Mouse (Mus musculus): Measurements from ENCODE around the gene Rbl1.
"Not testable (repeated sequence)": the region's sequence is repeated elsewhere in the genome, so short reads cannot be mapped to it uniquely, and the experiment has no call there.

Gene Rbl1

DNA sequence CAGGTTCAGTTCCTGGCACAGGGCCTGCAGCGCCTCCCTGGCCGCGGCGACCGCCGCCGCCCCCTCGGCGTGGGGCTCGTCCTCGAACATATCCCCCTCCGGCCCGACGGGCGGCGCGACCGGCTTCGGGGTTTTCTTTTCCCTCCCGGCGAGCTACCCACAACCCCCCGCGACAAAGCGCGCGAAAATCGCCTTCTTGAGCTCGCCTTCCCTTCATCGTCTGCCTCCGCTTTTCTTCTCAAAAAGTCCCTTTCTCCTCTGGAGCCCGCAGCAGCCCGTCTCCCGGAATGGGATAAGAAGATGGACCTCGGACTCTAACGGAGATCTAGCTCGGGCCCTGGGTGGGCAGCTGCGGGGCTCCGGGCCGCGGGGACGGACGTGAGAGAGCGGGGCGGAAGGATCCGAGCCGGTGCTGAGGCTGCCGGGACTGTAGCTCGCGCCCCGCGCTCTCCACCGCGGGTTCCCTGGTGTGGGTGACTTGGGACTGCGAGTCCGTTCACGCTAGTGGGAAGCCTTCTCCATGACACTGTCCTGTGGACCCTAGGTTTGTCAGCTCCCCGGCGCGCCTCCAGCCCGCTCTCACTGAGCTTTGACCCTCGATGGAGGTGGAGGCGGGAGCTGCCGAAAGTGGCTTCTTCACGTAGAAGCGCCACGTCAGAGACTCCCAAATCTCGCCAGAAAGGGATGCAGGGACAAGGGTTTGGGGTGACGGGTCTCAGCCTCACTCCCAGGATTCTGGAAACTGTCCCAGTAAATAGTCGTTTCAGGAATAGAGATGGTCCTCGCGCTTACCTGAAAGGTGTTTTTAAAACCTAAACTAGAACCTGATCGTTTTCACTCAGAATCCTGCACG lies at the start of gene Rbl1:
Gene Rbl1 (minus strand): TSS at position 169 of the 853 bp plus-strand sequence.
- peak; percentile 81 to 87 for DNase-seq

GRCm38 (mm10) chr2:157248111-157248510 lies 43.8 kb upstream of the Rbl1 start:
- DNase-seq: no peak

DNA sequence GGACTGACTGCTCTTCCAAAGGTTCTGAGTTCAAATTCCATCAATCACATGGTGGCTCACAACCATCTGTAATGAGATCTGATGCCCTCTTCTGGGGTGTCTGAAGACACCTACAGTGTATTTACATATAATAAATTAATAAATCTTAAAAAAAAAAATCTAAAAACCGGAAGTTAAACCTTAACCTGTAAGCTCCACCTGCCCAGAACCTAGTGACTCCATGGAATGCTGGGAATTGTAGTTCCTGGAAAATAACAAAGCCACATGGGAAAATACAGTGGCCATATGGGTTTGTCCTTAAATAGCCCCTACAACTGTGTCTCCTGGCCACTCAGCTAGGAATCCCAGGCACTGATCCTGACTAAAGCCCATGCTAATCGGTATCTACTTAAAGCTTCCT lies 41.3 kb upstream of the Rbl1 start:
- DNase-seq: no peak

GRCm38 (mm10) chr2:157245001-157245400 lies 40.7 kb upstream of the Rbl1 start:
- DNase-seq: no peak

GRCm38 (mm10) chr2:157235946-157236345 lies 31.6 kb upstream of the Rbl1 start:
- DNase-seq: no peak

DNA sequence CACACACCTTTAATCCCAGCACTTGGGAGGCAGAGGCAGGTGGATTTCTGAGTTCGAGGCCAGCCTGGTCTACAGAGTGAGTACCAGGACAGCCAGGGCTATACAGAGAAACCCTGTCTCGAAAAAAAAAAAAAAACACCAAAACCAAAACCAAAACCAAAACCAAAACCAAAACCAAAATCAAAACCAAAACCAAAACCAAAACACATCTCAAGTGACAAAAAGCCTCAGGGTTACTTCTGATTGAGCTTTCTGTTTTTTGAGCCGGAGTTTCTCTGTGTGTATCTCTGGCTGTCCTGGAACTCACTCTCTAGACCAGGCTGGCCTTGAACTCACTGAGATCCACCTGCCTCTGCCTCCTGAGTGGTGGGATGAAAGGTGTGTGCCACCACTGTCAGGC lies 17.6 kb upstream of the Rbl1 start:
- not testable (repeated sequence) for DNase-seq

DNA sequence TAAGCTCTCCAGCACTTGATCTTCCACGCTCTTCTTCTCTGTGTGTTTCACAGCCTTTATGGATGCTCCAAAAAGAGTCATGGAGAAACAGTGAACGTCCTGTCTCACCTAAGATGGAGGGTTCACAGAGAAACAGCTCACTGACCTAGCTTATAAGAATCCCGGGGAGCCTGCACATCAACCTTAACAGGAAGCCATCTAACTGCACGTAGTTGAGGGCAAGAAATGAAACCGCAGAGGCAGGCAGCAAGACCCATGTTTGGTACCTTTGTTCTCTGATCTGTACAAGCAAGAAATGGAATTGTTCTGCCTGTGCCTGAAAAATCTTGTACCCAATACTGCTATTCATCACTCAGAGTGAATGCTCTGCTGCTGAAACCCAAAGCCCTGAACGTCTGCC lies 15.8 kb upstream of the Rbl1 start:
- DNase-seq: no peak

- no peak for DNase-seq
These were observed 7.4 kb upstream of the Rbl1 start for GRCm38 (mm10) chr2:157211731-157212130.

DNA sequence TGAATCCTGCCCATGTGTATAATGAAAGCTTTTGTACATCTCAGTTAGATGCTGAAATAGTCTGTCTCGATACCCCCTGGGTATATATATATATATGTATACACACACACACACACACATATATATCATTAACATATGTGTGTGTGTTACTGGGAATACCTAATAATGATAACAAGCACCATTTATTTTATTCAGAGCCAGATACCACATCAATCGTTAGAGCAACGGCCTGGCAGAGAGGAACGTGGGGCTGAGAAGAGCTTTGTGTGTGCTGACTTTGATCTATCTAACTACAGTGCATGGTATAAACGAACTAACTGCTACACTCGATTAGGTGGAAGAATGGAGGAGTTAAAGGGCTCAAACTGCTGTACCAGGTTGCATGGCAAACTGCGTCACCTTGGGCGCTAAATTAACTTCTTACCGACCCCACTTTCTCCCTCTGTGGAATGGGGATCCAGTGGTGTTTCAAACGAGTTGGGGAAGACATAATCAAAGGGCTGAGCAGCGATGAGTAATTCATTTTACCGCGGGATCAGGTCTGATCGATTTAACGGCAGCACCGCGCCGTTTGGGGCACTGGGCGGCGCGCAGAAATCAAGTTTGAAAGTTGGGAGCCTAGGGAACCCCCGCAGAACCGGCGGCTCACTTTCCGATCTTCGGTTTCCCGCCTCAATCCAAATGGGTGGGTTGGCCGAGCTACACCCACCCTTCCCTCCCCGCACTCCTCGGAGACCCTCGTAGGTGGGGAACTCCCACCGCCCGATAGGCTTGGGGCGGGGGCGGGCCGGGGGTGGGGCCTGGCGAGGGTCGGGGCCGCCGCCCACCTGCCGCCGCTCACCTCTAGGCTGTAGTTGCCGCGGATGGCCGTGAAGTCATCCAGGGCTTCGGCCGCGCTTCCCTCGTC lies 622 bp downstream of the Rbl1 start:
- peak; percentile 26 to 54 for DNase-seq

DNA sequence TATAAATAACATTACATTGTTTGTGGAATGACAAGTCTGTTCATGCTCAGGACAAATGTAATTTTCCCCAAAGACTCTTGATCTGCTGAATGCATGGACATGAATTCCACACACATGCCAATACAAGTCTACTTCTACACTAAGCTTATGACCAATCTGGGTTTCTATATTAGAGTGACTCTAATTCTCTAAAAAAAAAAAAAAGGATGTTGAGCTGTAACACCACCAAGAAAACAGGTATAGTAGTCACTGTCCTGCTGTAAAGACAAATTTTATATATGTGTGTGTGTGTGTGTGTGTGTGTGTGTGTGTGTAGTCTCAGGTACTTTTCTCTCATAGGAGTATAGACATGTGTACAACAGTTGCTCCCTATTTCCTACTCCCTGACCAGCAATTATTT lies 1.3 kb downstream of the Rbl1 start:
- DNase-seq: no peak

GRCm38 (mm10) chr2:157202361-157202760 lies 2.0 kb downstream of the Rbl1 start:
- DNase-seq: peak in 1 of 2 experiments; percentile 14

GRCm38 (mm10) chr2:157201081-157201830 lies 3.1 kb downstream of the Rbl1 start:
- peak; percentile 29 to 33 for DNase-seq

GRCm38 (mm10) chr2:157198405-157198804 lies 5.9 kb downstream of the Rbl1 start:
- DNase-seq: not testable (repeated sequence)

DNA sequence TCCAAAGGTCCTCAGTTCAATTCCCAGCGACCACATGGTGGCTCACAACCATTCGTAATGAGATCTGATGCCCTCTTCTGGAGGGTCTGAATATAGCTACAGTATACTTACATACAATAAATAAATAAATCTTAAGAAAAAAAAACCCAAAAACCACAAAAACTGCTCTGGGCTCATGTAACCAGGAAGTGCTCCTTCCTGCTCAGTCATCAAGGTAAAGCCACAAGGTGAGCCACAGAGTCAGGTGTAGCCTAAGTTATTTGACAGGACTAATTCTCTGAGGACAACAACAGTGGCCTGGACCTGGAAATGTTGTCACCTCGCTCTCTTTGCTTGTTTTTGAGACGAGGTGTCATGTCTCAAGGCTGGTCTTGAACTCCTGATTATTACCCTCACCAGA lies 13.7 kb downstream of the Rbl1 start:
- no peak for DNase-seq

GRCm38 (mm10) chr2:157187223-157187622 lies 17.1 kb downstream of the Rbl1 start:
- no peak for DNase-seq

DNA sequence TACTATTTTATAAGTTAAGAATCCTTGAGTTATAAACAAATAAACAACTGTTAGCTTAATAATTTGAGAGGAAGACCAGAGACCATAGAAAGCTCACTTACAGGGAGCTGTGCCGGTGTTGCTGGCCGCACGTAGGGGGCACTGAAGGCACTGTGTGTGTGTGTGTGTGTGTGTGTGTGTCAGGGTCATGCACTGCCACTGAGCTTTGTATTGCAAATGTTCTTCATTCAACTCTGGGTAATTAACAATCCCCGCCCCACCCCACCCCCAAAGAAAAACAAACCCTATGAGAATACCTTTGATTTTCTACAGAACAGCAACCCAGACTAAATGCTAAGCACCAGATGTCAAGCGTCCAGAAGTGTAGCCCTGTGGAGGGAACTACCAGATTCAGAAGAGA lies 17.8 kb downstream of the Rbl1 start:
- no peak for DNase-seq

- DNase-seq: no peak
These were observed 19.2 kb downstream of the Rbl1 start for GRCm38 (mm10) chr2:157185022-157185660.

- no peak for DNase-seq
These were observed 26.2 kb downstream of the Rbl1 start for GRCm38 (mm10) chr2:157178167-157178566.

DNA sequence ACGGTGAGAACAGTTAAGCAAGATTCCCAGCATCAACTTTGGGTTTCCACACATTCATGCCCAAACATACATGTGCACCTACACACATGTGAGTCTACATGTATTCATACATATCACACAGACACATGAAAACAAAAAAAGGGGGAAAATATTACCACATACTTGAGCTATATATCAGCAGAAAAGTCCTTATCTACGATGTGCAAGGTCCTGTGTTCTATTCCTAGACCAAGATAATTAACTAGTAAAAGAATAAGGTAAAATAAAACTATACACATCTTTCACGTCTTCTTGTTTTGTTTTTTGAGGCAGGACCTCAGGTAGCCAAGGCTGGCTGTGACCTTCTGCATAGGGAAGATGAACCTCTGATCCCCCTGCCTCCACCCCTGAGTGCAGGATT lies 28.1 kb downstream of the Rbl1 start:
- no peak for DNase-seq

GRCm38 (mm10) chr2:157174416-157174815 lies 29.9 kb downstream of the Rbl1 start:
- DNase-seq: no peak

DNA sequence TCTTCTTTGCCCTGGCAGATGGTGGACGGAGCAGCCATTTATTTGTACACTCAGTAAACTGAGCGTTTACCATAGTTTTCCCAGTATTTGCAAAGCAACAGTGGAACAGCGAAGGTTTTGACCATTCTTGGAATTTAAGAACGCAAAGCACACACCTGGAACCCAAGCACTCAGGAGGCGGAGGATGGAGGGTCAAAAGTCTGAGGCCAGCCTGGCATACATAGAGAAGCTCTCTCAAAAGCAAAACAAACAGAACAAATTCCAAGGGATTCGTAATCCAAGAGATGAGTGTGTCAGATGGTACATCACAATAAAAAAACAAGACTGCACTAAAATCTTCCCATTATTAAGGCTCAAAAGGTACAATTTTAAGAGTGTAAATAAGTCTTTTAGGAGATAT lies 30.8 kb downstream of the Rbl1 start:
- DNase-seq: no peak

DNA sequence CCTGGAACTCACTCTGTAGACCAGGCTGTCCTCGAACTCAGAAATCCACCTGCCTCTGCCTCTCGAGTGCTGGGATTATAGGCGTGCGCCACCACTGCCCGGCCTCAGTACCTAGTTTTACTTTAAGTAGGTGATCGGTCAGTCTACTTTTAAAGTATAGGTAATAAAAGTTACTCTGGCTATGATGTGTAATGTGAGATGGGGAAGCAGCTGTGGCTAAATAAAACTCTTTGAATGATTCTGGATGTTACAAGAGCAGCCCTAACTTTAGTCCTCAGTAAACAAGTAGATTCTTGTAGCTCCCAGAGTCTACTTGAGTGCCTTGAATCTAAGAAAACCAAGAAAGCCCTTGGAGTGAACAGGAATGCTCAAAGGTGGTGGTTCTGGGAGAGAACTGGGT lies 31.4 kb downstream of the Rbl1 start:
- no peak for DNase-seq

DNA sequence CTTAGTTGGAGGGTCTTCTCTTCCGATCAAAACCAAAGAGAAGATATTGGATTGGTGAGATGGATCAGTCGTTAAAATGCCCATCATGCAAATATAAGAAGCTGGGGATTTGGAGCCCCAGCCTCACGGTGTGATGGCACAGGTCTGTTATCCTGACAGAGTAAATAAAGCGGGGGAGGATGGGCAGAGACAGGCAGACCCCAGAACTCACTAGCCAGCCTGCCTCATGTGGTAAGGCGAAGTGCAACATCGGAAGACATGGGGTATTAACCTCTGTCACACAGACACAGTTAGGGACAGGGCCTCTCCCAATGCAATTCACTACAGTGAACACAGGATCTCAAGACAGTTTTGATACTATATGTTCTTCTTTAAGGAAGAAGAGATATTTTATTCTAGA lies 33.7 kb downstream of the Rbl1 start:
- no peak for DNase-seq
